Mouse (Mus musculus): ENCODE results near the gene Psrc1.

Psrc1 gene

DNA sequence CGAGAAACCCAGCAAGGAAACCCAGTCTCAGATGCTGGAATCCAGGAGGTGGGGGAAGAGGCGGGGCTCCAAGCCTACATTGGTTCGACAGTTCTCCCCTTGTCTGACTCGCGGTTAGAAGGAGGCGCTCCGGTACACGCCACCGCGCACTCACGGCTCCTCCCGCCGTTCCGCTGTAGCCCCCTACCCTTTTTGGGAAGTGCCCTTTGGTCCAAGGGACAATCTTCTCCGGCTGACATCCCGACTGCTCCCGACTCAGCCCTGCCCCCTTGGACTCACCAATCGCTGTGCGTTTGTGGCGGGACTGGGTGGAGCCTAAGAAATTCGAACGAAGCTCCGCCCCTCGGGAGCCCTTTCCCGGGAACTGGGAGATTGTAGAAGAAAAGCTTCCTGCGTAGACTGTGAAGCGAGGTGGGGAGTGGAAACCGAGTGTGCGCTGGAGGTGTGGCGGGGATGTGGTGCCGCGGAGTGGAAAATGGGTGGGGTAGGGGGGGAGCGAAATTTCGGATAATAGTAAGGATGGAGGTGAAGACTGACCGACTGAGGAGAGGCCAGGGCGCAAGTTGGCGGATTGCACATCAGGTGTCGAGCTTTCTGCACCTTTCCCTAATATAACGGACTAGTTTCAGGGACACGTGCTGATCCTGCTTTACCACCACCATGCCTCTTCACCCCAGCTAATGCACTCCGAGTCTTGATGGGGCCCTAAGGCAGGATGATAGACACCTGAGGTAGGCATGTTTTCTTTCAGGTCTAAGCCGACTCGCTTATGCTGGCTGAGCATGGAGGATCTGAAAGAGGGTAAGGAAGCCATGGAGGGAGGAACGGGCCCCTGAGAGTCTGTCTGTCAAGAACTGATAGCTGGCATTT is at the start of gene Psrc1:
Gene Psrc1 (plus strand): TSS at position 355 of the 870 bp plus-strand sequence.
- peak; percentile 89 to 95 for DNase-seq

DNA sequence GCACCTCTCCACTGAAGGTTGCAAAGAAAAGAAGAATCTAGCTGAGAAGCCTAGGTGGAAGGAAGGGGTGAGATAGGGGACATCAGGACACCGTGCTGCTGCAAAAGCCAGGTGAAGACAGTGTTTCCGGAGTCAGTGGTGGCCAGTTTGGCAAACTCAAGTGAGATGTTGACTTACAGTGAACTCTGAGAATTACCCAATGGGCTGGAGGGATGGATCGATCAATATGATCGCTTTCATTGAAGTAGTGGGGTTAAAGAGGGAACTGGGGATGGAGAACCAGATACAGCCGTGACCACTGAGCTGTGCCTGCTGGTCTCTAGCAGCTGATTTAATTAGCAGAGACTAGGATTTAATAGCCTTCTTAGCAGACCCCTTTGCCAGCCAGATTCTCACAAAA is 46.8 kb upstream of the Psrc1 start:
- no peak for DNase-seq

- DNase-seq, result no peak
Observed at GRCm38 (mm10) chr3:108341040-108341439, 42.6 kb upstream of the Psrc1 start.

GRCm38 (mm10) chr3:108342185-108342584 is 41.5 kb upstream of the Psrc1 start:
- DNase-seq, result no peak

DNA sequence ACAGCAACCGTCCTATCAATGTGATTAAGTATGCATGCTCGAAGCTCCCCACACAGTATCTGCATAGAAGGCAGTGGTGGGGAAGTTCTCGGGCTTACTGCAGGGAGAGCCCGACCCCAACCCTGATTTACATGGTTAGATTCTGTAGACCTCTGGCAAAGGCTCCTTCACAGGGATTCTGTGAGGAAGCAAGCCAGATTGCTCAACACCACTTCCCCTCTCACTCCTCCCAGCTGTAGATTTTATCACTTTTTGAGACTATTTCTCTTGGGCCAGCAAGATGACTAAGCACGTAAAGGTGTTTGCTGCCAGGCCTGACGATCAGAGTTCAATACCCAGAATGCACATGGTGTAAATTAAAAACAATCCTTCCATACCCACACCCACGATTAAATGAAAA is 37.8 kb upstream of the Psrc1 start:
- no peak for DNase-seq

DNA sequence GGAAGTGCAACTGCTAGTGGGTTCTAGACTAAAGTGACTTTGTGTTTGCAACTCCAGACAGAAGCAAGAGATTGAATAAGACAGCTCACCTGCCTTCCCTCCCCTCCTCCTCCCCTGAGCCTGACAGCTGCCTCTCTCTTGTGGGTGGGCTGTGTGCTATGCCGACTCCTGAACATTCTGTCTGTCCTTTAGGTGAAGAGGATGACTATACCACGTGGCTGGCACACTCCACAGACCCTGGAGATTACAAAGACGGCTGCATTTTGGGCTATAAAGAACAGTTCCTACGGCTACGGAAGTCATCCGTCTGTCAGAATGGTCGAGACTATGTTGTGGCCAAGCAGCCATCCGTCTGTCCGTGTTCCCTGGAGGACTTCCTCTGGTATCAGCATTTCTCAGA is 35.3 kb upstream of the Psrc1 start:
- DNase-seq, result no peak

- no peak for DNase-seq
Observed at GRCm38 (mm10) chr3:108355245-108355644, 28.4 kb upstream of the Psrc1 start.

- DNase-seq, result no peak
Observed at GRCm38 (mm10) chr3:108357051-108357450, 26.6 kb upstream of the Psrc1 start.

DNA sequence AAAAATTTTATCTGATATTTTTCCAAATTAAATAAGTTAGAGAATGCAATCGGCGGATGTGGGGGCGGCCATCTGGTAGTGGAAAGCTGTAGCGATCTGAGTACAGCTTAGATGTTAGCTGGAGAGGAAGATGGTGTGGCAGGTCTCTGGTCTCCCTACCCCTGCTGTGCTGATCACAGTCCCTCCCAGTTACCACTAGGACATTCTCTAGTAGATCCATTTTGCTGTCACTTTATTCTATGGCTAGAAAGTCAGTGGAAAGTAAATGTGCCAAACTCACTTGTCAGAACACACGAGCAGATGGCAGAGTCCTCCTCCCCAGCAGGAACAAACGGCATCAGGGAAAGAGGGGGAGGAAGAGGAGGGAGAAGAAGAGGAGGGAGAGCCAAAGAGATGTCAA is 25.2 kb upstream of the Psrc1 start:
- no peak for DNase-seq

GRCm38 (mm10) chr3:108360894-108361293 is 22.7 kb upstream of the Psrc1 start:
- peak in 1 of 2 experiments; percentile 11 for DNase-seq

- DNase-seq, result no peak
Observed at GRCm38 (mm10) chr3:108363626-108364025, 20.0 kb upstream of the Psrc1 start.

DNA sequence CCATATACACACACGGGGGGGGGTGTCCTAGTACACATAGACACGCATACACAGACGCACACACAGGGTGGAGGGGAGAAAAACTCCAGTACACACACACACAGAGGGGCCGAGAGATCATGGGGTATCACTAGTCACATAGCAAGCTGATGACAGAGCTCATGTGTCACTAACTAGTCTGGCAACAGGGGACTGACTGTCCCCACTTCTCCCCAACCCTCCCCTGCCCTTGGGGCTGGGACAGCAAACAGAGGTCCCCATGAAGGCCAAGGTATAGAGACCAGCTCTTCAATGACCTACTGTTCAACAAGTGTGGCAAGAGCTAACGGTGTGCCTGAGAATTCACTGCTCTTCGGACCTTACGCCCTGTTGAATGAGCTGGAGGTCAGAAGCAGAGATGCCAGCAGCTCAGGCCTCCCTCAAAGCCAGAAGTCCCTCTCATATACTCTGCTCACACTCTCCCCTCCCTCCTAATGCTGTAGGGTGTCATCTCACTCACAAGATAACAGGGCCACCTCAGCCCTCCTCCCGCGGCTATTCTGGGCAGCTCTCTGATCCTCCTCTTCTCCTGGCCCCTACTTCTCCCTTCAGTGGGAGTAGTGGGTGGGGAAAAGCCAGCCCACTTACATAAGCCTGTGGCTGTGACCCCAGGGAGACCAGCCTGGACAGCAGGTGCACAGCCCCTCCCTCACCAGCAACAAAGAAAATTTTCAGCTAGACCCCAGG is 19.2 kb upstream of the Psrc1 start, which contains the start of gene Mybphl:
Gene Mybphl (plus strand): TSS at position 642 of the 726 bp plus-strand sequence.
- DNase-seq, result no peak

DNA sequence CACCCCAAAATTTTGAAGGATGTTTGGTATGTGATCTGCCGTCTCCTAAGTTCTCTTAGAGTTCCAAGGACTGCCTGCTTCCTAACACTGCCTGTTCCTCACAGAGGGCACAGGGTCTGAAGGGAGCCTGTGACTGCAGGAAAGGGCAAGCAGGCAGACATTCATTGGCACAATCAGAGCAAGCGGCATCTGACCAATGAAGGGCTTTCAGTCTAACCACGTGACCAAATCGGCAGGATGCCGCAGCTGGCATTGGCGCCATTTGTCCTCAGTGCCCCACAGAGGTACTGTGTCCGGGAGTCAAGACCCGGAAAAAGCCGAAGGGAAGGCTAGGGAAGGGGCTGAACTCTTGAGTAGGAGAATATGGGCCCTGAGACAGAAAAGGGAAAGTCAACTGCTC is 16.5 kb upstream of the Psrc1 start:
- DNase-seq, result no peak

GRCm38 (mm10) chr3:108367828-108368227 is 15.8 kb upstream of the Psrc1 start:
- no peak for DNase-seq

- no peak for DNase-seq
Observed at GRCm38 (mm10) chr3:108368721-108369120, 14.9 kb upstream of the Psrc1 start.

DNA sequence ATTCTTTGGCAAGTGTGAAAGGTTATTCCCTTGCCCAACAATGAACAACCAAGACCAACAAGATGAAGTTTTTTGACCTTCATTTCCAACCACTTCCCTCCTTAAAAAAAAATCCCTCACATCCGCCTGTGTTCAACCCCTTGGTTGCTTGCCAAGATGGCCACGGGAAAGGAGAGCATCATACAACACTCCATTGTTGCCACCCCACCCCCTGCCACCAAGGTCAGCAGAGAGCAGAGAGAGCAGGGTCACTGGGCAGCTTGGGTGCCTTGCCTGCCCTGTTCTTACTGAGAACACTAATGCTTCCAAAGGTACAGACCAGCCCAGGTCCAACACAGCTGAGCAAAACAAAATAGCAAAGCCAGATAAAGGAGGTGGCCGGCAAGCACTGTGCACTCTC is 11.4 kb upstream of the Psrc1 start:
- DNase-seq, result no peak

DNA sequence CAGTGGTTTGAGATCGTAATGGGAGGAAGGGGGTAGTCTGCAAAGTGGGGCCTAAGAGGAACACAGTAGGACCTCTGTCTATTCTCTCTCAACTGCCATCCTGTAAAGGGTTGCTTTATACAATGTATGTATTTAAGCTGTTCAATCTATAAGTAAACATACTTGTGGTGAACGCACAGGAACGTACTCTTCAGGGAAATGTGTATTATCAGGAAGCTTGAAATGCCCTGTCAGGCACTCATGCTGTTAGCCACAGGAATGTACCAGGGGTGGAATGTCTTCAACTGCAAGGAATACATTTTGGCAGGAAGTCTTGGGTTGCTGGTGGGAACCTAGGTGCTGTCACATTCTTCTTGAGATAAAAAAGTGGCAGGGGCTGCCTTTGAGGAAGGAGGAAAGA is 10.9 kb upstream of the Psrc1 start:
- no peak for DNase-seq

- no peak for DNase-seq
Observed at GRCm38 (mm10) chr3:108378875-108379663, 4.6 kb upstream of the Psrc1 start.

GRCm38 (mm10) chr3:108380695-108381094 is 2.9 kb upstream of the Psrc1 start:
- DNase-seq, result peak in 1 of 2 experiments; percentile 48

- no peak for DNase-seq
Observed at GRCm38 (mm10) chr3:108381945-108382875, 1.4 kb upstream of the Psrc1 start.

DNA sequence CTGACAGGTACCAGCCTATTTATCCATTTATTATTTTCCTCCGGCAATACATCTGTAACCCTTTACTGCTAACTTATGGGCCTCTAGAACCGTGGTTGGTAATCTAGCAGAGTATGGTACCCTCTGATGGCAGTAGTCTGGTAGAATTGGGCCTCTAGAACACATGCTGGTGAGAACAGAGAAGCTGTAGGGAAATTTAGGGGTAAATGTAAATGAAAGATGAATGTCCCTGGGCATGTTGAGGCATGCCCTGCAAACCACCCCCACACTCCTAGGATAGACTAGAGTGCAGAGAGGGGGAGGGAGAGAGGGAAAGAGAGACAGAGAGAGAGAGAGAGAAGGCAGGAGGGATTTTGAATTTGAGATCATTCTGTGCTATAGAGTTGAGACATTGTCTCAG is 786 bp downstream of the Psrc1 start:
- DNase-seq, result no peak

DNA sequence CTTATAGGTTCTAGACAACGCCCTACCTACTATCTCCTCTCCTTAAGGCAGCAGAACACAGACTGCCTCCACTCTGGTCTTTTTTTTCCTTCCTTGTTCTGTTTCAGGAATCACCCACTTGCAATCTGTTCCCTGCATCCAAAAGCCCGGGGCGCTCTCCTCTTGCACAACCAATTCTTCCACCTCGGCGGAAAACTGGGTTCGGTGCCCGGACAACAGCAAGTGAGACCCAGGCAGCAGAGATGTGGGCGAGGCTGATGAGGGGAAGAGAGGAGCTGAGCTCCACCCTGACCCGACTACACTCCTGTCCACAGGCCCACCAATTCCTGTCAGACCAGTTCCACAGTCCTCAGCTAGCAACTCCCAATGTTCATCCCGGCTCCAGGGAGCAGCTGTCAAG is 2.5 kb downstream of the Psrc1 start:
- no peak for DNase-seq
